Mouse (Mus musculus): ENCODE data around the gene Ppp1r14a.

Ppp1r14a gene

GRCm38 (mm10) chr7:29304463-29305262, 15.6 kb downstream of the Ppp1r14a start:
- DNase-seq, result no peak

GRCm38 (mm10) chr7:29305263-29305988, 16.3 kb downstream of the Ppp1r14a start:
- DNase-seq, result peak; percentile 54 to 60

- DNase-seq, result no peak
Measured at GRCm38 (mm10) chr7:29306108-29306507, 17.0 kb downstream of the Ppp1r14a start.

GRCm38 (mm10) chr7:29306619-29307018, 17.5 kb downstream of the Ppp1r14a start:
- peak; percentile 71 to 81 for DNase-seq

- DNase-seq, result peak; percentile 97
Measured at GRCm38 (mm10) chr7:29307350-29308104, 18.4 kb downstream of the Ppp1r14a start.

GRCm38 (mm10) chr7:29309221-29309721, 20.2 kb downstream of the Ppp1r14a start:
- peak; percentile 46 to 53 for DNase-seq

- no peak for DNase-seq
Measured at GRCm38 (mm10) chr7:29309749-29310148, 20.6 kb downstream of the Ppp1r14a start.

GRCm38 (mm10) chr7:29313051-29313450, 23.9 kb downstream of the Ppp1r14a start:
- peak in 1 of 2 experiments; percentile 49 for DNase-seq

GRCm38 (mm10) chr7:29313572-29314261, 24.6 kb downstream of the Ppp1r14a start:
- DNase-seq, result peak in 1 of 2 experiments; percentile 47

GRCm38 (mm10) chr7:29314844-29315628, 25.9 kb downstream of the Ppp1r14a start:
- no peak for DNase-seq

GRCm38 (mm10) chr7:29316137-29316734, 27.1 kb downstream of the Ppp1r14a start:
- DNase-seq, result no peak

- DNase-seq, result peak; percentile 74 to 77
Measured at GRCm38 (mm10) chr7:29316976-29317375, 27.9 kb downstream of the Ppp1r14a start.

GRCm38 (mm10) chr7:29317558-29317957, 28.4 kb downstream of the Ppp1r14a start:
- peak in 1 of 2 experiments; percentile 48 for DNase-seq

- DNase-seq, result peak; percentile 36 to 59
Measured at GRCm38 (mm10) chr7:29318115-29318911, 29.2 kb downstream of the Ppp1r14a start.

- no peak for DNase-seq
Measured at GRCm38 (mm10) chr7:29319337-29320307, 30.5 kb downstream of the Ppp1r14a start.

- no peak for DNase-seq
Measured at GRCm38 (mm10) chr7:29327087-29327486, 38.0 kb downstream of the Ppp1r14a start.

GRCm38 (mm10) chr7:29328984-29329383, 39.9 kb downstream of the Ppp1r14a start:
- no peak for DNase-seq

GRCm38 (mm10) chr7:29334156-29334555, 45.0 kb downstream of the Ppp1r14a start:
- no peak for DNase-seq

- DNase-seq, result no peak
Measured at GRCm38 (mm10) chr7:29335276-29335675, 46.2 kb downstream of the Ppp1r14a start.
